Mouse (Mus musculus): ENCODE results near the gene Pheta2. TPM values are rescaled to one million over a fixed set of nuclear protein-coding genes. Genes with fewer than 3 reads are reported as not detected.
"Not testable (repeated sequence)": the region's sequence is repeated elsewhere in the genome, so short reads cannot be mapped to it uniquely, and the experiment has no call there.

Gene Pheta2
- polyA plus RNA-seq, 1 experiment from 2014 or later = 4.8 TPM

- H3K36me3 ChIP-seq = no peaks in the 10 kb centered on the region
- peaks cover 7% of the 10 kb centered on the region for H3K4me1 ChIP-seq (replicated peaks)
- H3K27me3 ChIP-seq (ENCODE audit: insufficient read depth, poor library complexity, severe bottlenecking) = no peaks in the 10 kb centered on the region
- no peak for DNase-seq (ENCODE audit: low spot score)
- no peaks in the 10 kb centered on the region for H3K9me3 ChIP-seq
- H3K27ac ChIP-seq = no peak overlapping the region
- 80% methylated on average over 11 of the region's 11 CpGs for WGBS
- H3K4me3 ChIP-seq = no peak overlapping the region
These were observed 22.8 kb downstream of the Pheta2 start for GRCm38 (mm10) chr15:82361459-82362018.

GRCm38 (mm10) chr15:82362234-82362633, 23.5 kb downstream of the Pheta2 start:
- Histone ChIP-seq H3K4me1 (replicated peaks) (peaks cover 7% of the 10 kb centered on the region), H3K36me3 (no peaks in the 10 kb centered on the region), H3K27ac (no peak overlapping the region), H3K4me3 (no peak overlapping the region), H3K9me3 (no peaks in the 10 kb centered on the region), H3K27me3 (ENCODE audit: insufficient read depth, poor library complexity, severe bottlenecking) (no peaks in the 10 kb centered on the region)
- DNase-seq (ENCODE audit: low spot score) = no peak
- WGBS = 87% methylated on average over 4 of the region's 4 CpGs

- not testable (repeated sequence) for H3K4me1 ChIP-seq (replicated peaks); H3K36me3 ChIP-seq; H3K9me3 ChIP-seq; H3K27ac ChIP-seq; DNase-seq (ENCODE audit: low spot score); H3K27me3 ChIP-seq (ENCODE audit: insufficient read depth, poor library complexity, severe bottlenecking); H3K4me3 ChIP-seq
- WGBS = 75% methylated on average over 7 of the region's 12 CpGs
These were observed 25.1 kb downstream of the Pheta2 start for GRCm38 (mm10) chr15:82363801-82364200.

- not testable (repeated sequence) for H3K36me3 ChIP-seq; H3K4me3 ChIP-seq; H3K4me1 ChIP-seq (replicated peaks); H3K9me3 ChIP-seq; H3K27me3 ChIP-seq (ENCODE audit: insufficient read depth, poor library complexity, severe bottlenecking); DNase-seq (ENCODE audit: low spot score); H3K27ac ChIP-seq
- WGBS = 9% methylated on average over 7 of the region's 9 CpGs
These were observed 25.8 kb downstream of the Pheta2 start for GRCm38 (mm10) chr15:82364561-82364960.

- no peak for DNase-seq (ENCODE audit: low spot score)
- no peaks in the 10 kb centered on the region for H3K9me3 ChIP-seq
- H3K27me3 ChIP-seq (ENCODE audit: insufficient read depth, poor library complexity, severe bottlenecking) = no peaks in the 10 kb centered on the region
- no peak overlapping the region for H3K27ac ChIP-seq
- H3K4me3 ChIP-seq = no peak overlapping the region
- 92% methylated on average over 4 of the region's 4 CpGs for WGBS
- peaks cover 4% of the 10 kb centered on the region; the same call in 1 of the 2 replicates for H3K4me1 ChIP-seq (replicated peaks)
- no peaks in the 10 kb centered on the region for H3K36me3 ChIP-seq
These were observed 29.4 kb downstream of the Pheta2 start for GRCm38 (mm10) chr15:82368146-82368545.

GRCm38 (mm10) chr15:82368851-82369250, 30.1 kb downstream of the Pheta2 start:
- Histone ChIP-seq H3K27me3 (ENCODE audit: insufficient read depth, poor library complexity, severe bottlenecking) (no peaks in the 10 kb centered on the region), H3K9me3 (no peaks in the 10 kb centered on the region), H3K36me3 (no peaks in the 10 kb centered on the region), H3K27ac (no peak overlapping the region), H3K4me3 (no peak overlapping the region), H3K4me1 (replicated peaks) (peaks cover 10% of the 10 kb centered on the region; the same call in 1 of the 2 replicates)
- WGBS = 88% methylated on average over 1 of the region's 1 CpGs
- DNase-seq (ENCODE audit: low spot score) = no peak

GRCm38 (mm10) chr15:82372446-82372845, 33.7 kb downstream of the Pheta2 start:
- Histone ChIP-seq H3K27ac (no peak overlapping the region), H3K27me3 (ENCODE audit: insufficient read depth, poor library complexity, severe bottlenecking) (no peaks in the 10 kb centered on the region), H3K4me3 (no peak overlapping the region), H3K9me3 (no peaks in the 10 kb centered on the region), H3K4me1 (replicated peaks) (peaks cover 31% of the 10 kb centered on the region), H3K36me3 (no peaks in the 10 kb centered on the region)
- 88% methylated on average over 6 of the region's 6 CpGs for WGBS
- DNase-seq (ENCODE audit: low spot score) = no peak

GRCm38 (mm10) chr15:82372991-82373390, 34.2 kb downstream of the Pheta2 start:
- Histone ChIP-seq H3K27ac (0 out of 2 replicates have a peak overlapping the region, but pooled peaks have one; percentile 4), H3K4me1 (replicated peaks) (peaks cover 36% of the 10 kb centered on the region), H3K36me3 (no peaks in the 10 kb centered on the region), H3K4me3 (no peak overlapping the region), H3K27me3 (ENCODE audit: insufficient read depth, poor library complexity, severe bottlenecking) (no peaks in the 10 kb centered on the region), H3K9me3 (no peaks in the 10 kb centered on the region)
- no peak for DNase-seq (ENCODE audit: low spot score)
- WGBS = 85% methylated on average over 5 of the region's 5 CpGs

GRCm38 (mm10) chr15:82374437-82374836, 35.7 kb downstream of the Pheta2 start:
- 74% methylated on average over 5 of the region's 5 CpGs for WGBS
- Histone ChIP-seq H3K4me3 (no peak overlapping the region), H3K4me1 (replicated peaks) (peaks cover 51% of the 10 kb centered on the region), H3K36me3 (no peaks in the 10 kb centered on the region), H3K27me3 (ENCODE audit: insufficient read depth, poor library complexity, severe bottlenecking) (no peaks in the 10 kb centered on the region), H3K9me3 (no peaks in the 10 kb centered on the region), H3K27ac (no peak overlapping the region)
- no peak for DNase-seq (ENCODE audit: low spot score)

- Histone ChIP-seq H3K4me1 (replicated peaks) (peaks cover 65% of the 10 kb centered on the region), H3K36me3 (no peaks in the 10 kb centered on the region), H3K9me3 (no peaks in the 10 kb centered on the region), H3K27ac (0 out of 2 replicates have a peak overlapping the region, but pooled peaks have one; percentile 51), H3K4me3 (no peak overlapping the region), H3K27me3 (ENCODE audit: insufficient read depth, poor library complexity, severe bottlenecking) (no peaks in the 10 kb centered on the region)
- DNase-seq (ENCODE audit: low spot score) = no peak
- 88% methylated on average over 9 of the region's 9 CpGs for WGBS
These were observed 37.1 kb downstream of the Pheta2 start for GRCm38 (mm10) chr15:82375855-82376254.

GRCm38 (mm10) chr15:82376393-82377138, 37.8 kb downstream of the Pheta2 start:
- no peaks in the 10 kb centered on the region for H3K9me3 ChIP-seq
- no peaks in the 10 kb centered on the region for H3K27me3 ChIP-seq (ENCODE audit: insufficient read depth, poor library complexity, severe bottlenecking)
- no peak for DNase-seq (ENCODE audit: low spot score)
- H3K36me3 ChIP-seq = no peaks in the 10 kb centered on the region
- 73% methylated on average over 17 of the region's 17 CpGs for WGBS
- H3K27ac ChIP-seq = peak overlapping the region; percentile 70; the same call in 1 of the 2 replicates
- no peak overlapping the region for H3K4me3 ChIP-seq
- peaks cover 69% of the 10 kb centered on the region for H3K4me1 ChIP-seq (replicated peaks)

GRCm38 (mm10) chr15:82377701-82378100, 39.0 kb downstream of the Pheta2 start:
- 80% methylated on average over 5 of the region's 5 CpGs for WGBS
- Histone ChIP-seq H3K36me3 (no peaks in the 10 kb centered on the region), H3K27ac (no peak overlapping the region), H3K4me1 (replicated peaks) (peaks cover 69% of the 10 kb centered on the region), H3K4me3 (no peak overlapping the region), H3K9me3 (no peaks in the 10 kb centered on the region), H3K27me3 (ENCODE audit: insufficient read depth, poor library complexity, severe bottlenecking) (no peaks in the 10 kb centered on the region)
- DNase-seq (ENCODE audit: low spot score) = no peak

Data from hindbrain, embryonic 10.5 days (tissue).